Mouse (Mus musculus) lung, postnatal 0 days (tissue): ENCODE measurements at regions not wholly inside any gene's neighbourhood (a gene's known extent, or its start where the extent isn't known, plus 50 kb on each side); places are given as distances from the start of the nearest gene placed in this dataset.
A peak's percentile ranks its signal among the peaks of the same experiment; 100 is the strongest.
"Not testable (repeated sequence)": the region's sequence is repeated elsewhere in the genome, so short reads cannot be mapped to it uniquely, and the experiment has no call there.

ENCODE experiments used
- ATAC-seq: fragments of 200-750 bp; cut with Nextera tagmentation; 2 replicates; pipeline ENCODE4 v1.8.0; 2017; ENCODE audit warnings: moderate library complexity
- DNase-seq: peaks from one replicate; pipeline ENCODE4 v3.0.0-alpha.2; 2016; ENCODE audit warnings: low spot score
- H3K27ac ChIP-seq: fragments of 300-500 bp; sonication (generic); 2 replicates; pipeline ENCODE4 v1.5.1; 2014; ENCODE audit warnings: antibody characterized with exemption, mild to moderate bottlenecking, low read length, mixed read lengths
- H3K27me3 ChIP-seq: fragments of 300-500 bp; sonication (generic); replicated peaks from 2 replicates; pipeline ENCODE4 v1.6.1; 2014; ENCODE audit warnings: low read length, mixed read lengths; ENCODE audit not compliant: insufficient read depth
- H3K36me3 ChIP-seq: fragments of 300-500 bp; sonication (generic); 2 replicates; pipeline ENCODE4 v1.6.1; 2014; ENCODE audit warnings: low read length, mixed read lengths; ENCODE audit not compliant: insufficient read depth
- H3K4me1 ChIP-seq: fragments of 300-500 bp; sonication (generic); 2 replicates; pipeline ENCODE4 v1.6.1; 2014; ENCODE audit warnings: antibody characterized with exemption, low read depth, low read length, mixed read lengths; ENCODE audit not compliant: insufficient read depth
- H3K4me2 ChIP-seq: fragments of 300-500 bp; sonication (generic); replicated peaks from 2 replicates; pipeline ENCODE4 v1.6.1; 2014; ENCODE audit warnings: low read depth, mild to moderate bottlenecking, low read length, moderate library complexity, mixed read lengths
- H3K4me3 ChIP-seq: fragments of 300-500 bp; sonication (generic); 2 replicates; pipeline ENCODE4 v1.5.1; 2014; ENCODE audit warnings: low read depth, low read length
- H3K9ac ChIP-seq: fragments of 300-500 bp; sonication (generic); replicated peaks from 2 replicates; pipeline ENCODE4 v1.6.1; 2014; ENCODE audit warnings: low read depth, mild to moderate bottlenecking
- H3K9me3 ChIP-seq: fragments of 300-500 bp; sonication (generic); 2 replicates; pipeline ENCODE4 v1.6.1; 2016; ENCODE audit warnings: low read length, mixed read lengths
- CTCF ChIP-seq: IDR thresholded peaks from 2 replicates; pipeline ENCODE4 v1.5.1; 2016; ENCODE audit warnings: antibody characterized with exemption, mild to moderate bottlenecking
- EP300 ChIP-seq: IDR thresholded peaks from 2 replicates; pipeline ENCODE4 v1.6.1; 2016; ENCODE audit warnings: antibody characterized with exemption, mild to moderate bottlenecking, control low read depth
- WGBS: fragments of 180-500 bp; shearing (Covaris S2); extraction: QIAGEN DNeasy Blood & Tissue Kit; methylation state at CpG from one replicate; pipeline ENCODE4 v1.1.7; 2014; 5-methylcytosine and 5-hydroxymethylcytosine counted together

DNA sequence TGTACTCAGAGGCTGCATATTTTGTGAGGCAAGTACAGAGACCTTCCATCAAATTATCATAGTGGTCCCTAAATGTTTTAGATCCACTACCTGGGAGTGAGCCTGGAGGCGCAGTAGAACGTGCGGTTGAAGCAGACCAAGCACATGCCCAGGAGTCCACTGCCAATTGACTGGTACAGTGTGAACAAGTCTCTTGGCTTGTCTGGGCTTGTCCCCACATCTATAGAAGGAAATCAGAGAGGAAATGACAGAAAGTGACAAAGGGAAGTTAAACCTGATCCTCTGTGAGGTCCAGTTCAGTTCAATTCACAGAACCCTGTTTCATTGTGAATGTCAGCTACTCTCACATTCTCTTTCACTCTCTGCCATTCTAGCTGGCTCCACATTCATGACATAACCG, 151.0 kb upstream of the 2610301B20Rik start:
- Histone ChIP-seq H3K4me1 (no peaks in the 10 kb centered on the region), H3K27ac (no peak overlapping the region), H3K9ac (no peak overlapping the region), H3K9me3 (no peaks in the 10 kb centered on the region), H3K27me3 (no peaks in the 10 kb centered on the region), H3K4me2 (no peak overlapping the region), H3K4me3 (no peak overlapping the region), H3K36me3 (no peaks in the 10 kb centered on the region)
- TF ChIP-seq CTCF (no peak), EP300 (no peak)
- DNase-seq (no peak), ATAC-seq (no peak)
- 87% methylated on average over 4 of the region's 4 CpGs for WGBS

GRCm38 (mm10) chr4:10727894-10728293, 146.4 kb upstream of the 2610301B20Rik start:
- H3K4me3 ChIP-seq = no peak overlapping the region
- 58% methylated on average over 3 of the region's 3 CpGs for WGBS
- H3K9me3 ChIP-seq = no peaks in the 10 kb centered on the region
- DNase-seq = peak; percentile 9
- ATAC-seq = peak; percentile 19; the same call in 1 of the 2 replicates
- H3K36me3 ChIP-seq = no peaks in the 10 kb centered on the region
- no peak overlapping the region for H3K4me2 ChIP-seq
- TF ChIP-seq EP300 = no peak
- no peak for TF ChIP-seq CTCF
- H3K9ac ChIP-seq = no peak overlapping the region
- H3K27me3 ChIP-seq = no peaks in the 10 kb centered on the region
- H3K4me1 ChIP-seq = no peaks in the 10 kb centered on the region
- H3K27ac ChIP-seq = no peak overlapping the region

DNA sequence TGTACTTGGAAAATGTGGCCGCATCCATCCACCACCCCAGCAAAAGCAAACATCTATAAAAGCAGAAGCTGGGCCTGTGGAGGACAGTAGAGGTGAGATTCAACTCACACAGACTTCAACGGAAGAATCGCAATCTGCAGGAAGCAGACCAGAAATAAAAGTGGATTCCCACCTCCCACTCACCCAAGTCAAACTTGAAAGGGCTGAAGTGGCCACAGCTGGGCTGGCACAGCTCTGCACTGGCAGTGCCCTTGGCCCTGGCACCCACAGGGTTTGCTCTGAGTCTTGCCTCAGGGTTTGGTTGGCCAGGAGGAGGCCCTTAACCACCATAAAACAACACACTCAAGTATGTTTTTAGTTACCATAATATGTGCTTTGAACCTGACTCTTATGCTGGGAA, 129.1 kb upstream of the 2610301B20Rik start:
- Histone ChIP-seq H3K27me3 (no peaks in the 10 kb centered on the region), H3K9me3 (no peaks in the 10 kb centered on the region), H3K36me3 (no peaks in the 10 kb centered on the region), H3K27ac (no peak overlapping the region), H3K4me2 (no peak overlapping the region), H3K9ac (no peak overlapping the region), H3K4me3 (no peak overlapping the region), H3K4me1 (no peaks in the 10 kb centered on the region)
- TF ChIP-seq CTCF (no peak), EP300 (no peak)
- DNase-seq (no peak), ATAC-seq (peak; percentile 37; the same call in 1 of the 2 replicates)
- WGBS = 58% methylated on average over 3 of the region's 3 CpGs

DNA sequence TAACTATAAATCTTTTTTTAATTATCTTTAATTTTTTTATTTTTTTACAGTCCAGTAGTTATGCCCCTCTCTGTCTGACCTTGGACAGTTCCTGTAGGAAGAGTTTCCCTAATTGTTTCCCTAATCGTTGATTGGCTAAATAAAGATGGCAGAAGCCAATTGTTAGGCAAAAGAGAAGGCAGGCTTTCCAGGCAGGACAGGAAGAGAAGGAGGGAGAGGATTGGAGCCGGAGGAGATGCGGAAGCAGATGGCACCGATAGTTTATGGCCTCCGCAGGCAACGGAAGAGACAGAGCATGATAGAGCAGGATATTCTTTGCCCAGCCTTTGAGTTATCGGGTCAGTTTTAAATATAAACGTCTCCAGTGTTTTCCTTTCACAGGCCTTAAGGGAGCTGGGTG, 125.5 kb upstream of the 2610301B20Rik start:
- no peaks in the 10 kb centered on the region for H3K9me3 ChIP-seq
- H3K27me3 ChIP-seq = no peaks in the 10 kb centered on the region
- no peak overlapping the region for H3K4me2 ChIP-seq
- no peak overlapping the region for H3K4me3 ChIP-seq
- ATAC-seq (no peak), DNase-seq (no peak)
- H3K27ac ChIP-seq = no peak overlapping the region
- no peak overlapping the region for H3K9ac ChIP-seq
- WGBS = 80% methylated on average over 8 of the region's 8 CpGs
- no peaks in the 10 kb centered on the region for H3K4me1 ChIP-seq
- TF ChIP-seq CTCF (no peak), EP300 (no peak)
- no peaks in the 10 kb centered on the region for H3K36me3 ChIP-seq

DNA sequence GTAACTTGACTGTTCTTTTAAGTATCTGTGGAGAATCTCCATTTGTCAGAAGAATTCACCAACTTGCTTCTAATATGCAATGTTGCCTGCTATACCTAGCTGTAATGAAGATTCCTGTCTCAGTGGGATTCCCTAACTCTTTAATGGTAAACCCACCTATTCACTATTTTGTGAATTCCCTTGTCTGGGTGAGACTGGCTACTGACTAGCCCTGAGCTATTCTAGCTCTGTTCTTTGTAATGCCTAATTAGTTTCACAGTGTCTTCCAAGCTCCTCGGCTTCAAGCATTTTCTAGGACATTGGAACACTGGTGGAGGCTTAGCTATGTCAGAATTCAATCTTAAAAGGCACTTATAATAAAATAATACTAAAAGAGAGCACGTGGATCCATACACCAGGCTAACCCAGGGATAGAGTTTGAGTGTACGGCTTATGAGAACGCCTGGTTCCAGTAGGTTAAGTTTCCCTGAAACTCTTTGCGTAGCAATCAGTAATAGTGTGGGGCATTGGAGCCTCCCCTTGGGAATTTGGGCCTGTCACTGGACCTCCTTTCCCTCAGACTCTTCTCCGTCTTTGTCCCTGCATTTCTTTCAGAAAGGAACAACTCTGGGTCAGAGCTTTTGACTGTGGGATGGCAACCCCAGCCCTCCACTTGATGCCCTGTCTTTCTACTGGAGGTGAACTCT, 123.8 kb upstream of the 2610301B20Rik start:
- not testable (repeated sequence) for H3K4me3 ChIP-seq, H3K36me3 ChIP-seq, H3K9me3 ChIP-seq, H3K4me1 ChIP-seq, H3K4me2 ChIP-seq, ATAC-seq, H3K27me3 ChIP-seq, DNase-seq, H3K9ac ChIP-seq, H3K27ac ChIP-seq
- WGBS = 80% methylated on average over 6 of the region's 6 CpGs

- no peaks in the 10 kb centered on the region for H3K36me3 ChIP-seq
- no peaks in the 10 kb centered on the region for H3K4me1 ChIP-seq
- no peak for ATAC-seq
- no peaks in the 10 kb centered on the region for H3K9me3 ChIP-seq
- H3K9ac ChIP-seq = no peak overlapping the region
- no peak for DNase-seq
- WGBS = 73% methylated on average over 5 of the region's 5 CpGs
- TF ChIP-seq EP300 (no peak), CTCF (no peak)
- H3K27ac ChIP-seq = no peak overlapping the region
- no peak overlapping the region for H3K4me3 ChIP-seq
- no peak overlapping the region for H3K4me2 ChIP-seq
- H3K27me3 ChIP-seq = no peaks in the 10 kb centered on the region
Observed at GRCm38 (mm10) chr4:10753176-10753575, 121.1 kb upstream of the 2610301B20Rik start.

GRCm38 (mm10) chr4:10759491-10759890, 114.8 kb upstream of the 2610301B20Rik start:
- no peaks in the 10 kb centered on the region for H3K4me1 ChIP-seq
- no peaks in the 10 kb centered on the region for H3K36me3 ChIP-seq
- no peak overlapping the region for H3K9ac ChIP-seq
- WGBS = 92% methylated on average over 4 of the region's 4 CpGs
- no peak overlapping the region for H3K27ac ChIP-seq
- no peaks in the 10 kb centered on the region for H3K27me3 ChIP-seq
- DNase-seq (no peak), ATAC-seq (no peak)
- no peaks in the 10 kb centered on the region for H3K9me3 ChIP-seq
- no peak overlapping the region for H3K4me2 ChIP-seq
- no peak for TF ChIP-seq CTCF
- no peak for TF ChIP-seq EP300
- no peak overlapping the region for H3K4me3 ChIP-seq
